Mouse (Mus musculus) thymus, adult 2 months (tissue): ENCODE data around the gene Acat3. TPM values are rescaled to one million over a fixed set of nuclear protein-coding genes. Genes with fewer than 3 reads are reported as not detected.

ENCODE experiments used
- DNase-seq: peaks from one replicate; pipeline ENCODE4 v3.0.0; 2021
- H3K27ac ChIP-seq: fragments of 200-500 bp; 2 replicates; pipeline ENCODE4 v1.5.1; 2012; ENCODE audit warnings: low read length, control low read depth; ENCODE audit not compliant: control insufficient read depth, insufficient read depth
- H3K27me3 ChIP-seq: fragments of 200-500 bp; 2 replicates; pipeline ENCODE4 v1.6.1; 2012; ENCODE audit warnings: mild to moderate bottlenecking, low read length, moderate library complexity, mixed read lengths; ENCODE audit not compliant: control insufficient read depth, insufficient read depth
- H3K36me3 ChIP-seq: fragments of 200-500 bp; 2 replicates; pipeline ENCODE4 v1.6.1; 2012; ENCODE audit warnings: mild to moderate bottlenecking, low read length, moderate library complexity; ENCODE audit not compliant: control insufficient read depth, insufficient read depth
- H3K4me1 ChIP-seq: fragments of 200-500 bp; replicated peaks from 2 replicates; pipeline ENCODE4 v1.6.1; 2012; ENCODE audit warnings: low read length; ENCODE audit not compliant: control insufficient read depth, insufficient read depth
- H3K4me3 ChIP-seq: fragments of 200-500 bp; 2 replicates; pipeline ENCODE4 v1.5.1; 2012; ENCODE audit warnings: mild to moderate bottlenecking, low read length, control low read depth, moderate library complexity; ENCODE audit not compliant: control insufficient read depth, insufficient read depth
- CTCF ChIP-seq: fragments of 200-500 bp; IDR thresholded peaks from 2 replicates; pipeline ENCODE4 v1.5.1; 2012; ENCODE audit warnings: mild to moderate bottlenecking, control low read depth, low read length, moderate library complexity, borderline replicate concordance; ENCODE audit not compliant: control insufficient read depth, poor library complexity, insufficient read depth; ENCODE audit errors: extremely low read depth
- POLR2A ChIP-seq: fragments of 200-500 bp; IDR thresholded peaks from 2 replicates; pipeline ENCODE4 v1.6.1; 2012; ENCODE audit warnings: mild to moderate bottlenecking, low read length, control low read depth, moderate library complexity; ENCODE audit not compliant: control insufficient read depth, poor library complexity, insufficient read depth; ENCODE audit errors: extremely low read depth
- WGBS: fragments of 180-500 bp; shearing (Covaris S2); methylation state at CpG from one replicate; pipeline ENCODE4 v1.1.7; 2018; 5-methylcytosine and 5-hydroxymethylcytosine counted together
- polyA plus RNA-seq: library from polyadenylated mRNA; depleted of rRNA; stranded (reverse); fragments of >200 nt; gene quantifications from 2 replicates; pipeline ENCODE4 v1.2.3, GENCODE M21; 2012; rRNA removed

The Acat3 gene
- polyA plus RNA-seq, 1 experiment = 0.19 TPM

- H3K36me3 ChIP-seq = no peaks in the 10 kb centered on the region
- no peak overlapping the region for H3K27ac ChIP-seq
- TF ChIP-seq POLR2A (no peak), CTCF (no peak)
- WGBS = 96% methylated on average over 9 of the region's 9 CpGs
- H3K4me1 ChIP-seq = no peaks in the 10 kb centered on the region
- H3K4me3 ChIP-seq = no peak overlapping the region
- DNase-seq = no peak
- H3K27me3 ChIP-seq = no peaks in the 10 kb centered on the region
These were observed 48.4 kb downstream of the Acat3 start for GRCm38 (mm10) chr17:12892033-12892432.

- 78% methylated on average over 4 of the region's 4 CpGs for WGBS
- H3K4me1 ChIP-seq = peaks cover 6% of the 10 kb centered on the region; the same call in 1 of the 2 replicates
- TF ChIP-seq POLR2A = no peak
- TF ChIP-seq CTCF = no peak
- no peak for DNase-seq
- H3K4me3 ChIP-seq = no peak overlapping the region
- no peaks in the 10 kb centered on the region for H3K27me3 ChIP-seq
- H3K36me3 ChIP-seq = no peaks in the 10 kb centered on the region
- H3K27ac ChIP-seq = no peak overlapping the region
These were observed 49.3 kb downstream of the Acat3 start for GRCm38 (mm10) chr17:12891054-12891453.

GRCm38 (mm10) chr17:12887021-12887775 lies 53.2 kb downstream of the Acat3 start:
- no peak for DNase-seq
- WGBS = 91% methylated on average over 15 of the region's 15 CpGs
- Histone ChIP-seq H3K4me1 (peaks cover 6% of the 10 kb centered on the region; the same call in 1 of the 2 replicates), H3K27ac (no peak overlapping the region), H3K27me3 (no peaks in the 10 kb centered on the region), H3K4me3 (no peak overlapping the region), H3K36me3 (no peaks in the 10 kb centered on the region)
- no peak for TF ChIP-seq CTCF
- TF ChIP-seq POLR2A = no peak

- TF ChIP-seq POLR2A = no peak
- no peak for TF ChIP-seq CTCF
- H3K4me1 ChIP-seq = peaks cover 6% of the 10 kb centered on the region; the same call in 1 of the 2 replicates
- H3K27me3 ChIP-seq = no peaks in the 10 kb centered on the region
- WGBS = 18% methylated on average over 6 of the region's 6 CpGs
- no peak overlapping the region for H3K4me3 ChIP-seq
- peak; percentile 24 for DNase-seq
- no peak overlapping the region; the same call in 1 of the 2 replicates for H3K27ac ChIP-seq
- H3K36me3 ChIP-seq = no peaks in the 10 kb centered on the region
These were observed 53.8 kb downstream of the Acat3 start for GRCm38 (mm10) chr17:12886620-12887019.

- no peaks in the 10 kb centered on the region for H3K27me3 ChIP-seq
- 93% methylated on average over 1 of the region's 1 CpGs for WGBS
- H3K4me1 ChIP-seq = peaks cover 5% of the 10 kb centered on the region; the same call in 1 of the 2 replicates
- TF ChIP-seq POLR2A (no peak), CTCF (no peak)
- no peak for DNase-seq
- no peak overlapping the region for H3K27ac ChIP-seq
- no peak overlapping the region for H3K4me3 ChIP-seq
- no peaks in the 10 kb centered on the region for H3K36me3 ChIP-seq
These were observed 59.2 kb downstream of the Acat3 start for GRCm38 (mm10) chr17:12881216-12881615.

- 4% methylated on average over 14 of the region's 14 CpGs for WGBS
- Histone ChIP-seq H3K27me3 (no peaks in the 10 kb centered on the region), H3K4me1 (peaks cover 5% of the 10 kb centered on the region; the same call in 1 of the 2 replicates), H3K27ac (no peak overlapping the region), H3K4me3 (no peak overlapping the region), H3K36me3 (no peaks in the 10 kb centered on the region)
- TF ChIP-seq POLR2A (no peak), CTCF (no peak)
- peak; percentile 83 for DNase-seq
These were observed 60.2 kb downstream of the Acat3 start for GRCm38 (mm10) chr17:12880178-12880577.

- no peak within 1 kb of the TSS for H3K27ac ChIP-seq
- 75% methylated on average over 5 of the region's 5 CpGs for WGBS
- peaks cover 9% of the 10 kb centered on the region for H3K4me1 ChIP-seq
- H3K4me3 ChIP-seq = no peak within 1 kb of the TSS
- TF ChIP-seq CTCF (no peak), POLR2A (no peak)
- no peaks in the 10 kb centered on the region for H3K27me3 ChIP-seq
- no peaks in the 10 kb centered on the region for H3K36me3 ChIP-seq
- DNase-seq = no peak
These were observed 64.7 kb downstream of the Acat3 start, which contains the start of gene Mrgprh for GRCm38 (mm10) chr17:12875734-12876133. Mrgprh (plus strand) TSS chr17:12876034.

Other genes starting within 250 kb of the Acat3 start
- 27.7 and 31.8 TPM in 2 replicates for gene Igf2r, start 170.9 kb downstream of the Acat3 start, polyA plus RNA-seq
- 0.28 and 0.66 TPM in 2 replicates for gene Mas1, start 72.5 kb downstream of the Acat3 start, polyA plus RNA-seq
- 0.24 TPM in 1 of 2 replicates, not detected in the other for gene Mrgprh, start 64.6 kb downstream of the Acat3 start, polyA plus RNA-seq
- gene Pnldc1, start 30.4 kb downstream of the Acat3 start, polyA plus RNA-seq = 1.8 and 2.1 TPM in 2 replicates
- gene Tcp1, start 24.9 kb downstream of the Acat3 start, polyA plus RNA-seq = 82.2 and 93.1 TPM in 2 replicates
- gene Mrpl18, start 24.3 kb downstream of the Acat3 start, polyA plus RNA-seq = 48.4 and 54.8 TPM in 2 replicates
- gene Acat2, start 20.1 kb upstream of the Acat3 start, polyA plus RNA-seq = 13.1 and 20.6 TPM in 2 replicates
- 31.1 and 31.2 TPM in 2 replicates for gene Wtap, start 53.6 kb upstream of the Acat3 start, polyA plus RNA-seq
- 256 and 263 TPM in 2 replicates for gene Sod2, start 66.2 kb upstream of the Acat3 start, polyA plus RNA-seq
- gene Gpr31b, start 111.7 kb upstream of the Acat3 start, polyA plus RNA-seq = 0.16 and 0.36 TPM in 2 replicates
- gene Tcp10b, start 120.5 kb upstream of the Acat3 start, polyA plus RNA-seq = 0.06 and 0.16 TPM in 2 replicates
- 1.4 and 1.7 TPM in 2 replicates for gene Unc93a, start 191.2 kb upstream of the Acat3 start, polyA plus RNA-seq